Mouse (Mus musculus) intestine, postnatal 0 days (tissue): ENCODE results near the gene Sncg. TPM values are rescaled to one million over a fixed set of nuclear protein-coding genes. Genes with fewer than 3 reads are reported as not detected.
A peak's percentile ranks its signal among the peaks of the same experiment; 100 is the strongest.

Source experiments
- ATAC-seq: fragments of 200-750 bp; cut with Nextera tagmentation; 2 replicates; pipeline ENCODE4 v1.8.0; 2017; ENCODE audit warnings: mild to moderate bottlenecking, moderate TSS enrichment, moderate library complexity
- H3K27ac ChIP-seq: fragments of 300-500 bp; sonication (generic); 2 replicates; pipeline ENCODE4 v1.5.1; 2014; ENCODE audit warnings: mild to moderate bottlenecking, low read depth, low read length, moderate library complexity
- H3K27me3 ChIP-seq: fragments of 300-500 bp; sonication (generic); replicated peaks from 2 replicates; pipeline ENCODE4 v1.6.1; 2014; ENCODE audit warnings: low read length, mixed read lengths; ENCODE audit not compliant: control insufficient read depth, insufficient read depth
- H3K36me3 ChIP-seq: fragments of 300-500 bp; sonication (generic); 2 replicates; pipeline ENCODE4 v1.6.1; 2014; ENCODE audit warnings: mild to moderate bottlenecking, moderate library complexity; ENCODE audit not compliant: control insufficient read depth, insufficient read depth
- H3K4me1 ChIP-seq: fragments of 300-500 bp; sonication (generic); replicated peaks from 2 replicates; pipeline ENCODE4 v1.6.1; 2014; ENCODE audit warnings: antibody characterized with exemption, low read length, mixed read lengths; ENCODE audit not compliant: control insufficient read depth, insufficient read depth
- H3K4me2 ChIP-seq: fragments of 300-500 bp; sonication (generic); replicated peaks from 2 replicates; pipeline ENCODE4 v1.6.1; 2014; ENCODE audit warnings: low read depth, mild to moderate bottlenecking, moderate library complexity
- H3K4me3 ChIP-seq: fragments of 300-500 bp; sonication (generic); 2 replicates; pipeline ENCODE4 v1.5.1; 2014; ENCODE audit warnings: low read depth, low read length
- H3K9ac ChIP-seq: fragments of 300-500 bp; sonication (generic); 2 replicates; pipeline ENCODE4 v1.6.1; 2014; ENCODE audit warnings: mild to moderate bottlenecking, low read depth, low read length
- H3K9me3 ChIP-seq: fragments of 300-500 bp; sonication (generic); 2 replicates; pipeline ENCODE4 v1.6.1; 2016; ENCODE audit warnings: mixed run types; ENCODE audit not compliant: control insufficient read depth
- CTCF ChIP-seq: sonication (generic); IDR thresholded peaks from 2 replicates; pipeline ENCODE4 v1.5.1; 2016; ENCODE audit warnings: low read depth, mild to moderate bottlenecking, control low read depth, antibody characterized with exemption, moderate library complexity
- WGBS: fragments of 180-500 bp; shearing (Covaris S2); extraction: QIAGEN DNeasy Blood & Tissue Kit; methylation state at CpG from one replicate; pipeline ENCODE4 v1.1.7; 2014; 5-methylcytosine and 5-hydroxymethylcytosine counted together
- polyA plus RNA-seq: library from polyadenylated mRNA; unstranded; fragments of >200 nt; fragmentation: Nextera tagmentation; extraction: Ambion mirVana; gene quantifications from 2 replicates; pipeline ENCODE4 v1.2.1, GENCODE M21; 2015

The Sncg gene
- polyA plus RNA-seq, 1 experiment from 2014 or later = 28.9 TPM

DNA sequence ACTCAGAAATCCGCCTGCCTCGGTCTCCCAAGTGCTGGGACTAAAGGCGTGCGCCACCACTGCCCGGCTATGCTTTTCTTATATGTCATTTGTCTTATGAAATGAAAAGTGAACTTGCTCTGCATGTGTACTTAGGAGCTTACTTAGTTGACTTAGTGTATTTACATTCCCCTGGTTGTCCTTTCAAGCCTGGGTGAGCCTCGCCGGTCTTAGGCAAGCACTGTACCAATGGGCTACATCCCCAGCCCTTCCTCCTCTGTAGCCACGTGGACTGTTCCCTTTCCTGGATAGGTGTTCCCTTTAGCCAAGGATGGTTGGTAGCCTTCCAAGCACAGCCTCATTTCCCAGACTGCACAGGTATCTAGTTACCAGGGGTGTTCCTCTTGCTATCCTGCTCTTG lies 25.6 kb downstream of the Sncg start:
- Histone ChIP-seq H3K36me3 (peaks cover 5% of the 10 kb centered on the region; the same call in 1 of the 2 replicates), H3K27me3 (no peaks in the 10 kb centered on the region), H3K4me3 (no peak overlapping the region), H3K4me2 (no peak overlapping the region), H3K9me3 (no peaks in the 10 kb centered on the region), H3K4me1 (no peaks in the 10 kb centered on the region), H3K9ac (no peak overlapping the region), H3K27ac (no peak overlapping the region)
- WGBS = 46% methylated on average over 8 of the region's 8 CpGs
- ATAC-seq = peak; percentile 38; the same call in 1 of the 2 replicates
- no peak for TF ChIP-seq CTCF

DNA sequence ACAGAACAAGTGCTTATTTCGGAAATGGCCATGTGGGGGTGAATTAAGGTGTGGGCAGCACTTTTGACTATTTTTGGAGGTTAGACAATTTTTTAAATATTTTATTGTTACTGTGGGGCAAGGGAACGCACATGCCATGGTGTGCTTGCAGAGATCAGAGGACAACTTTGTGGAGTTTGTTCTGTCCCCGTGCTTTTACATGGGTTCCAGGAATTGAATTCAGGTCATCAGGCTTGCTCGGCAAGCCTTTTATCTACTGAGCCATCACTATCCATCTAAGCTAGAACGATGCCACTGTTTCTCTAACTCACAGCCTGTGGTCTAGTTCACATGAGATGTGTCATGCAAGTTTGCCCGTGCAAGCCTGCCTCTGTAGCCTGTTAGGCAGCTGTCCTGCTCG lies 26.3 kb downstream of the Sncg start:
- ATAC-seq = no peak
- Histone ChIP-seq H3K27ac (no peak overlapping the region), H3K4me2 (no peak overlapping the region), H3K4me3 (no peak overlapping the region), H3K27me3 (no peaks in the 10 kb centered on the region), H3K9me3 (no peaks in the 10 kb centered on the region), H3K36me3 (peaks cover 9% of the 10 kb centered on the region), H3K4me1 (no peaks in the 10 kb centered on the region), H3K9ac (no peak overlapping the region)
- TF ChIP-seq CTCF = no peak
- 76% methylated on average over 7 of the region's 7 CpGs for WGBS

DNA sequence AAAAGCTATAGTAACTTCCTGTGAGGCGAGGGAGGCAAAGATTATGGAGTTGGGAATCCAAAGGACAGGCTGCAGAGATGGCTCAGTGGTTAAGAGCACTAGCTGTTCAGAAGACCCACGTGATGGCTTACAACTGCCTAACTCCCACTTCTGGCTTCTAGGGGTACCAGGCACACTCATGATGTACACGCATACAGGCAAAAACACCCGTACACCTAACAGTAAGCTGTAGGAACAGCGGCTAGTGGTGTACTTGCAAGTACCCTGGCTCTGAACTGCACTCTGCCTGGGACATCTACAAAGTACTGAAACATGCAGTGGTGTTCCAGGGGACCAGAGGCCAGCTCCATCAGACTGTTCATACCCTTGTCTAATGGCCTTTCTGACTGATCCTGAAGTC lies 27.5 kb downstream of the Sncg start:
- H3K36me3 ChIP-seq = peaks cover 20% of the 10 kb centered on the region
- no peaks in the 10 kb centered on the region for H3K4me1 ChIP-seq
- H3K9me3 ChIP-seq = no peaks in the 10 kb centered on the region
- H3K27ac ChIP-seq = no peak overlapping the region
- no peak overlapping the region for H3K9ac ChIP-seq
- no peak for TF ChIP-seq CTCF
- ATAC-seq = no peak
- no peak overlapping the region for H3K4me3 ChIP-seq
- 91% methylated on average over 5 of the region's 5 CpGs for WGBS
- no peaks in the 10 kb centered on the region for H3K27me3 ChIP-seq
- H3K4me2 ChIP-seq = no peak overlapping the region

DNA sequence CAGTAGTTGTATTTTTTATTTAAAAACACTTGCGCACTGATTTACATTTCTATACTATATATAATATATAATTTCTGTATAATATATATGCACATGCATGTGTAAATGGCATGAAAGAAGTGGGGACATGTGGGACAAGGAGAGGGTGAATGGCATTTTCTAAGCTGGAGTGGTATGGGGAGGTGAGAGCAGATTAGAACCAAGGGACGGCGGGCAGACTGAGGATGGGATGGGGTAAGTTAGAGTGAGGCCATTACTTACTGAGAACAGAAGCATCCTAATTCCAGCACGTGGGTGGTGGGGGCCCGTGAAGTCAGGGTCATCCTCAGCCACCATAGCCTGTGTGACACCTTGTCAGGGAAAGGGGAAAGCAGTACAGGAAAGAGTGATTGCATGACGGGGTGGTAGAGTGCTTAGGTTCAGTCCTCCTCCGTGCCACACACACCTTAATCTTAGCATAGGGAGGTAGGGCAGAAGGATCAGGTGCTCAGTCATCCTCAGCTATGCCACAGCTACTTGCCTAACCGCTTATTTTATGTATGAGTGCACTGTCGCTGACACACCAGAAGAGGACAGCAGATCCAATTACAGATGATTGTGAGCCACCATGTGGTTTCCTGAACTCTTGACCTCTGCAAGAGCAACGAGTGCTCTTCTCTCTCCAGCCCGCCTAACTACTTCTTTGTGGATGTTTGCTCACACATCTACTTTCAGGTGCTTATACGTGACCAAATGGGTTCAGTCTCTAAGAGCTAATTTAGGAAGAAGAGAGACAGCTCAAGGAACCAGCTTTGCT lies 28.6 kb downstream of the Sncg start:
- peaks cover 29% of the 10 kb centered on the region for H3K36me3 ChIP-seq
- no peaks in the 10 kb centered on the region for H3K9me3 ChIP-seq
- no peak overlapping the region for H3K27ac ChIP-seq
- H3K4me3 ChIP-seq = no peak overlapping the region
- no peaks in the 10 kb centered on the region for H3K27me3 ChIP-seq
- H3K9ac ChIP-seq = no peak overlapping the region
- H3K4me1 ChIP-seq = no peaks in the 10 kb centered on the region
- WGBS = 59% methylated on average over 12 of the region's 12 CpGs
- no peak overlapping the region for H3K4me2 ChIP-seq
- peak; percentile 49 for TF ChIP-seq CTCF
- no peak for ATAC-seq

DNA sequence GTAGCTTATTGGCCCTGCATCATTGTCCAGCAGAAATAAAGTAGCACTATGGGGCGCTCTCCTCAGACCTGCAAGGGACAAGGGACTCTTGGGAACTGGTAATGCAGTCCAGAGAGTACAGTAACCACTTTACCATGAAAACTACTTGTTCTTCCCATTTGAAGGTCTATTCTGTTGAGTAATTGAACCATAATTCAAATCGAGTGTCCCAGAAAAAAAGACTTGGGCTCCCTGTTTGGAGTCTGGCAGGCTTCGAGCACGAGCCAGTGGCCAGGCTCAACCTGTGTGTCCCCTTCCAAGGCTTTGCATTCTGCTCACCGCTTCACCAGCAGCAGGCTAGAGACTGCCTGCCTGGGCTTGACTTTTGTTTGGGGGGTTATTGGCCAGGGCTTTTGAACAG lies 30.2 kb downstream of the Sncg start:
- 87% methylated on average over 5 of the region's 5 CpGs for WGBS
- no peak for TF ChIP-seq CTCF
- no peak overlapping the region for H3K27ac ChIP-seq

DNA sequence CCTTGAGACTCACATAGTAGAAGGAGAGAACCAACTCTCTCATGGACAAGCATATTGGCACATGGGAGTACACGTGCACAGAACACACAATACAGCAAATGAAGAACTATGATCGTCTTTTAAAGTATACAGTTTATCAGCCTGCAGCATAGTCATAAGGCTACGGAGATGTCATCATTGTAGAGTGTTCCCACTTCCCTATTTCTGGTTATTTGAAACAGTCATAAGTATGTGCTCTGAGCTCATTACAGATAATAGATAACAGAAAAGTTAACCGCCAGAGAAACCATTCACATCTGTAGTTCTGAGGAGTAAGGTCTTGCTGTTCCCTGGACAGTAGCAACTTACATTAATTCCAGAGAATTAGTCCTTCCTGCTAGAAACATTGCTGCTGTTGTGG lies 31.5 kb downstream of the Sncg start:
- Histone ChIP-seq H3K27me3 (no peaks in the 10 kb centered on the region), H3K4me3 (no peak overlapping the region), H3K4me1 (no peaks in the 10 kb centered on the region), H3K4me2 (no peak overlapping the region), H3K36me3 (peaks cover 52% of the 10 kb centered on the region), H3K27ac (no peak overlapping the region), H3K9ac (no peak overlapping the region), H3K9me3 (no peaks in the 10 kb centered on the region)
- no peak for TF ChIP-seq CTCF
- ATAC-seq = no peak
- WGBS = 75% methylated on average over 4 of the region's 4 CpGs

More for the DNA sequence above, 30.2 kb downstream of the Sncg start:
- no peak for ATAC-seq
- Histone ChIP-seq H3K36me3 (peaks cover 41% of the 10 kb centered on the region), H3K4me3 (no peak overlapping the region), H3K9me3 (no peaks in the 10 kb centered on the region), H3K4me2 (no peak overlapping the region), H3K27me3 (no peaks in the 10 kb centered on the region), H3K9ac (no peak overlapping the region), H3K4me1 (no peaks in the 10 kb centered on the region)
